Mouse (Mus musculus) hindlimb bud, embryonic 11.5 days (tissue): ENCODE data around the gene Mei1.
A peak's percentile ranks its signal among the peaks of the same experiment; 100 is the strongest.

ENCODE experiments used
- DNase-seq: peaks from one replicate; pipeline ENCODE4 v3.0.0-alpha.2; 2012; ENCODE audit warnings: low read depth, low spot score; ENCODE audit errors: extremely low spot score

Mei1 gene

DNA sequence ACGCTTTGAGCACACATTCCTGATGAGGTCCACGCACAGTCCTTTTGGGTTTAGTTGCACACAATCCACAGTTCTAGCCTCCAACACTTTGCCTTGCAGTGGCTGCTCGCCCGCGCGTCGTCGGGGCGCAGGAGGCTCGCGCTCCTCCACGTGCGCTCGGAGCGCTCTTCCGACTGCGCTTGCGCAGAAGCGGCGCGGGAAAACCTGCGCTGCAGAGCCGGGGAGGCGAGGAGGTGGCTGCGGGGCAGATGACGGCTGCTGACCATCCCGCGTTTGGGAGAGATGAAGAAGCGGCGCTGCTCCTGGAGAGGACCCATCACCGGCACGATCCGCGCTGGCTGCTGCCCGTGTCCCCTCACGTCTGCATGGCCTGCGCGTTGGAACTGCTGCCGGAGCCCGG lies at the start of gene Mei1:
TSS of gene Mei1 (plus strand) at position 99 of the 400 bp plus-strand sequence.
- no peak for DNase-seq

DNA sequence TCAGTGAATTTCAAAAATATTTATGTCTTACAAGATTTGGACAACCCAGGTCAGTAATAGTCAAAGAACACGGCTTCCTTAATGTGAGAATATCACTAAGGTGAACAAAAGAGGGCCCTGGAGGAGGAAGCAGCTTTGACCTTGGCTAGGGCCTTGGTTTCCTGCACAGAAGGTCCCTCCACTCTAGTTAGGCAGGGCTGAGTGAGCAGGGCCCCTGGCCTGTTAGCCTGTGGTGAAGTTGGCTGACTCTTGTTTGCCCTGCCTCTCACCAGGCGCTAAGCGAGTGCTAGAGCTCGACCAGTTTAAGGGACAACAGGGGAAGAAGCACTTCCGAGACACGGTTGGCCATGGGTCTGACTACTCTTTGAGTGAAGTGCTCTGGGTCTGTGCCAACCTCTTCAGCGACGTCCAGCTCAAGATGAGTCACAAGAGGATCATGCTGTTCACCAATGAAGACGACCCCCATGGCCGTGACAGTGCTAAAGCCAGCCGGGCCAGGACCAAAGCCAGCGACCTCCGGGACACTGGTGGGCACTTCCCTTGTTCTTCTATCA lies 47.2 kb upstream of the Mei1 start:
- DNase-seq, result no peak

- no peak for DNase-seq
Measured at GRCm38 (mm10) chr15:82023965-82024635, 45.7 kb upstream of the Mei1 start.

DNA sequence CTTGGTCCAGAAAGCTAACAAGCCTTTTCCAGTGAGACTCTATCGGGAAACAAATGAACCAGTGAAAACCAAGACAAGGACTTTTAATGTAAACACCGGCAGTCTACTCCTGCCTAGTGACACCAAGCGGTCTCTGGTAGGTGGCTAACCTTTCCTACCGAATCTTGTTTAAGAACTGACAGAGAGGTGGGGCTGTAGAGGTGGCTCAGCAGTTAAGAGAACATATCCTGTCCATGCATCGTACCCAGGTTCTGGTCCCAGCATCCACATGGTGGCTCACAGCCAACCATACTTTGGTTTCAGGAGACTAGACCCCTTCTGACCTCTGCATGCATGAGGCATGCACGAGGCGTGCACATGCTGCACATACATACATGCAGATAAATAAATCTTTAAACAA lies 42.5 kb upstream of the Mei1 start:
- no peak for DNase-seq

- no peak for DNase-seq
Measured at GRCm38 (mm10) chr15:82027726-82028125, 42.1 kb upstream of the Mei1 start.

DNA sequence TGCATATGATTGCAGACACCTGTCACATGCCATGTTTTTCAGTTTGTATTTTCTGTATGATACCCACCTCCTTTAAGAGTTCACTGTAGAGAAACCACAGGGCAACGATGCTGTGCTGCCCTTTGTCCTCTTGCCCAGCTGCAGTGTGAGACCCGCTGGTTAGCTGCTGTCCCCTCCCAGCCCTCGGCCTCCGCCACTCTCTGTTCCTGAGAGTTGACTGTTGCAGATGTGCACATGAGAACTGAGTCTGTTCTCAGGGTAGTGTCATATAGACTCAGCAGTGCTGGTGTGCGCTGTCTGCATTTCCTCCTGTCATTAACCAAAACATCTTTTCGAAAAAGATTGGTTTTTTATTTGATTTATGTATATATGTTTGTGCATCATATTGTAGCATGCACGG lies 37.4 kb upstream of the Mei1 start:
- no peak for DNase-seq

GRCm38 (mm10) chr15:82033762-82034161 lies 36.0 kb upstream of the Mei1 start, which contains the start of gene Desi1:
Gene Desi1 (minus strand): TSS chr15:82033862.
- DNase-seq, result no peak

DNA sequence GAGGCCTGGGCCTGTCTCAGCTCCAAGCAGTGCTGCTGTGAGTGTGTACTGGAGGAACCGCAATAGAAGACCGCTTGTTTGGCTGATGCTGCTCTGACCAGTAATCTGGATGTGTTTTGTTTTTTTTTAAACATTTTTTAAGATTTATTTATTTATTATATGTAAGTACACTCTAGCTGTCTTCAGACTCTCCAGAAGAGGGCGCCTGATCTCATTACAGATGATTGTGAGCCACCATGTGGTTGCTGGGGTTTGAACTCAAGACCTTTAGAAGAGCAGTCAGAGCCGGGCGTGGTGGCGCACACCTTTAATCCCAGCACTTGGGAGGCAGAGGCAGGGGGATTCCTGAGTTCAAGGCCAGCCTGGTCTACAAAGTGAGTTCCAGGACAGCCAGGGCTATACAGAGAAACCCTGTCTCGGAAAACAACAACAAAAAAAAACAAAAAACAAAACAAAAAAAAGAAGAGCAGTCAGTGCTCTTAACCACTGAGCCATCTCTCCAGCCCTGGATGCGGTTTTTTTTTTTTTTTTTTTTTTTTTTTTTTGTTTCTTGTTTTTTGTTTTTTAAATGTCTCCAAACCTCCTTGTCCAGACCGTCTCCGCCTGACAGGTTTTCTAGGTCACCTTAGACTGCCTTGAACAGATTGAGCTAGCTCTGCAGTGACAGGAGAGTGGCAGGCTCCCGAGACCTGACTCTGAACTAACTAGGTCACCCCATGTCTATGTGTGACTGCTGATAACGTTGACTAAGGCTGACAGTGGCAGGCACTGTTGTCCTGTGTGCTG lies 33.7 kb upstream of the Mei1 start:
- DNase-seq, result no peak

GRCm38 (mm10) chr15:82040650-82041049 lies 29.1 kb upstream of the Mei1 start:
- peak; percentile 39 for DNase-seq

- no peak for DNase-seq
Measured at GRCm38 (mm10) chr15:82044166-82044784, 25.5 kb upstream of the Mei1 start.

GRCm38 (mm10) chr15:82046246-82046891 lies 23.4 kb upstream of the Mei1 start:
- DNase-seq, result no peak

DNA sequence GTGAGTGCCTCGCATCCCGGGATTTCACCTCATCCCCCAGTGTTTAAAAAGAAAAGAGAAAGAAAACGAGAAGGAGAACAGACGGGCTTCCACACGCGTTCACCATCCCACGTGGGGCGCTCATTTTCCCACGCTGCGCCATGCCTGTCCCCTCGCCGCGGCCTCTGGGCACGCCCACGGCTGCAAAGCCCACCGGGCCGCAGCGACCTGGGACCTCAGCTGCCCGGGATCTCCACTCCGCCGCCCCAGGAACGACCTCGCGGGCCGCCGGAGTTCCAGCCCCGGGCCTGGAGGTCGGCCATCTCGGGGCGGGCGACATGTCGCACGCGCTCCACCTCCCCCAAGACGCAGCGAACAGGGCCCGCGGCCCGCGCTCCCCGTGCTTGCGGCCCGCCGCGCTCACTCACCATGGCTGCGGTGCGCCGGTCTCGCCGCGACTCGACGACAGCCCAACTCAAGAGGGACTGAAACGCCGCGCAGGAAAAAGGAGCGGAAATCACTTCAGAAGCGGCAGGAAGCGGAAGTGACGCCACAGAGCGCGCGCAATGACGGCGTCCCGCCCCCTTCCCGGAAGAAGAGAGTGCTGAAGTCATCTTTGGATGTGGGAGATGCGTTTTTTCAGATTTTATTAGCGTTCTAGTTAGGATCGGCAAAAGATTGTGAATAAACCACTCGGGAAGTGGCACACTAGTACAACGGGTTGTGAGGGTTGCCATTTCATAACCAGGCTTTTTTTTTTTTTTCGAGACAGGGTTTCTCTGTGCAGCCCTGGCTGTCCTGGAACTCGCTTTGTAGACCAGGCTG lies 22.5 kb upstream of the Mei1 start, which contains the start of gene Snu13:
TSS of gene Snu13 (minus strand) at position 519 of the 804 bp plus-strand sequence.
- DNase-seq, result peak; percentile 50

DNA sequence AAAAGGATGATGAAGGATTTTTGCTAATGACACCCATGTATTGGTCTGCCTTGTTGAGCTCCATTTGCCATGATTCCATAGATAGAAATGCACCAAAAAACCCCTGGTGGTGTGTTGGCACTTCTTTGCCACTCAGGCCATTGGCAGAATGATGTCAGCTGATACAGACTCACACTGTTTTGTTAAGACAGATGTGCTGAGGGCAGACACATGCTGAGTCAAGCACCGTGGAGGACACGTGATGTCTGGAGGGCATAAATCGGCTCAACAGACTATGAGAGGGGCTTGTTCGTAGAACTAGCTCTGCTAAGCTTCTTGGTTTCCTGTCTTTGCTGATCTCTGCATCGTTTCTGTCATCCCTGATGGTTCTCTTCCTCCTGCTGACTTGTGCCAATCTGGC lies 17.3 kb upstream of the Mei1 start:
- no peak for DNase-seq

- DNase-seq, result no peak
Measured at GRCm38 (mm10) chr15:82058719-82059201, 11.0 kb upstream of the Mei1 start, which contains the start of gene 4930407I10Rik. Gene 4930407I10Rik (plus strand): TSS chr15:82059151.

DNA sequence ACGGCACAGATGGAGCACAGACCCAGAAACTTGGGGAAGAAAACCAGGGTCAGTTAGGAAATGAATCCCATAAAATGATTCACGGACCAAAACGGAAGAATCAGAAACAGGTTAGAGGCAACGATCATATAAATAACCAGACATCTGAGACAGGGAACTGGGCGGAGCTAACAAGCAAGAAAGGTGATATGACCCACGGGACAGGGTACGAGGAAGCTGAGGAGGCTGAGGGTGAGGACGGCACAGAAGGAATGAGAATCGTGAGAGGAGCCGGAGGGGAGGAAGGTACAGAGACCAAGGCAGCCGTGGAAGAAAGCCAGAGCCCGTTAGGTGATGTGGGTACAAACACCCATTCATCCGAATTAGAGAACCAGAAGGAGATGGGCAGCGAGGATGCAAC lies 5.9 kb upstream of the Mei1 start:
- DNase-seq, result no peak

DNA sequence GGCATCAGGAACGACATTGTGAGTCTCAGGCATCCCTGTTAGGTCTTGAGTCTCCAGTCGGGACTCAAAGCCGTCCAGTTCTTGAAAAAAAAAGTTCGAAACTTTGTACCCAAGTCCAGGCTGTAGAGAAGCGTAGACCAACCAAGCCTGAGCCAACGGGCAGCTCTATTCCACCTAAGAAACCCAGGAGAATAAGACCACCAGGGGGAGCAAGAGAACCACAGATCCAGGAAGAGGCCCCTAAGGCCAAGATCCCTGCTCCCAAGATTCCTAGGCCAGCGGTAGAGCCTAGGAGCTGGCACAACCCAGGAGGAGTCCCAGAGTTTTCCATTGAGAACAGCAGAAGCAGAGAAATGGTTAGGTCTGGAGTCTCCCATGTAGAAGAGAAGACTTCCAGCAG lies 4.3 kb upstream of the Mei1 start:
- DNase-seq, result peak; percentile 89

- no peak for DNase-seq
Measured at GRCm38 (mm10) chr15:82071816-82072469, 2.1 kb downstream of the Mei1 start.

GRCm38 (mm10) chr15:82073490-82073889 lies 3.7 kb downstream of the Mei1 start:
- no peak for DNase-seq

GRCm38 (mm10) chr15:82079883-82080282 lies 10.1 kb downstream of the Mei1 start:
- no peak for DNase-seq
